Mouse (Mus musculus) adrenal gland (tissue): ENCODE measurements around the gene Adgra3.

Experiments
- intact Hi-C: fragments of 180-260 bp; cut with DNase I; formaldehyde crosslinking; loops from one replicate; pipeline ENCODE4 v1.15.1; 2025
- long read RNA-seq, 2 experiments: library from polyadenylated mRNA; unstranded; transcript quantifications; one replicate each; pipeline ENCODE4 v2.0.0; 2020; ENCODE audit warnings: borderline replicate concordance in 1 of 2; ENCODE audit not compliant: insufficient replicate concordance in 1 of 2

The Adgra3 gene
- long read RNA-seq, experiment 1, full-length matches to known transcripts, result 1 of 4 reads
- long read RNA-seq, experiment 1, partial matches to known transcripts, result 3 of 4 reads
- long read RNA-seq, experiment 1, other reads (novel, unspliced or antisense), result 0 of 4 reads
- long read RNA-seq, experiment 2, full-length matches to known transcripts, result 7 of 12 reads
- long read RNA-seq, experiment 2, partial matches to known transcripts, result 0 of 12 reads
- long read RNA-seq, experiment 2, other reads (novel, unspliced or antisense), result 5 of 12 reads

DNA sequence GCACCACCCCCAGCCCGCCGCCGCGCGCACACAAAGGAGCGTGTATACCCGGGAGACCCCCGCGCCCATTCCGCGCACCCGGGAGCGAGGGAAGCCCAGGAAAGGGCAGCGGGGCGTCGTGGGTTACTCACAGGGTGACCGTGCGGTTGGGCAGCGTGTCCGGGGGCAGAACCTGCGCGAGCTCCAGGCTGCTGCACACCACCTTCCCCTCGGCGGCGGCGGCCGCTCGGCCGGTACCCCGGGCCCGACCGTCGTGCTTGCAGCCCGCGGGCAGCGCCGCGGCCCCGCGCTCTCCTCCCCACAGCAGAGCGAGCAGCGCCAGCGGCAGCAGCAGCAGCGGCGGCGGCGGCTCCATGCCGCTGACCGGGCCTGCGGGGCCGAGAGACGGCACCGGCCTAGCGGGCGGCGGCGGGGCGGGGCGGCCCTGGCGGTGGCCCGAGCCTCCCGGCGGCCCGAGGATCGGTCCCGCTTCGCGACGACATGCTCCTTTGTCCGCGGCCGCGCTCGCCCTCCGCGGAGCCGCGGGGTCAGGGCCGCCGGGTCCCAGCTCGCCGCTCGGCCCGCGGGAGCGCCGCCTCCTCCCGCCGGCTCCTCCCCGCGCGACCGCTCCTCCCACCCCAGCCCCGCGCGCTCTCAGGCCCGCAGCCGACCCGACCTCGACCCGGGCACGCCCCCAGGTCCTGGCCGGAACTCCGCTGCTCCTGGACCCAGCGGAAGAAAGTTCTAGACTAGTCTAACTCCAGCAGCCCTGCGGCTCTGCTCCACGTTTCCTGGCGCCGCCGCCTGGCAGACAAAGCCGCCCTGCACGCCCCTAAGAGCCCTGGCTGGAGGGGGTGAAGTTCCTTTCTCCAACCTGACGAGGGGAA lies at the start of gene Adgra3:
Gene Adgra3, minus strand, starts transcription at position 586 of the 866 bp plus-strand sequence.
- intact Hi-C loops, result loop anchor here (10.0 kb wide), 1 partner anchor 156 kb away; no protein-coding TSS in a partner anchor

DNA sequence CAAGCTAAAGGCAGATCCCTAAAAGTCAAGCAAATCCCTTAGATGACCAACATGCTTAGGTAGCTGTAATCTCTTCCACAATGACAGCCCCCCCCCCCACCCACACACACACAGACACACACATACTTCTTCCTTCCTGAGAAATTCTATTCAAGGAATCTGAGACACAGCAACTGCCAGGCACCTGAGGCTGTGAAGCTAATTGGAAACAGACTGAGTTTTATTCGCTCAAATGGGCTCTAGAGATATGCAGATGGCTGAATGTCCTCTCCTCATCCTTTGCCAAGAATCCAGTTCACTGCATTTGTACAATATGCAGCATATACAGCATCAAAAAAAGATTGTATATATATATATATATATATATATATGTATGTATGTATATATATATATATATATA lies 24.6 kb upstream of the Adgra3 start:
- intact Hi-C loops, result no loop called here

DNA sequence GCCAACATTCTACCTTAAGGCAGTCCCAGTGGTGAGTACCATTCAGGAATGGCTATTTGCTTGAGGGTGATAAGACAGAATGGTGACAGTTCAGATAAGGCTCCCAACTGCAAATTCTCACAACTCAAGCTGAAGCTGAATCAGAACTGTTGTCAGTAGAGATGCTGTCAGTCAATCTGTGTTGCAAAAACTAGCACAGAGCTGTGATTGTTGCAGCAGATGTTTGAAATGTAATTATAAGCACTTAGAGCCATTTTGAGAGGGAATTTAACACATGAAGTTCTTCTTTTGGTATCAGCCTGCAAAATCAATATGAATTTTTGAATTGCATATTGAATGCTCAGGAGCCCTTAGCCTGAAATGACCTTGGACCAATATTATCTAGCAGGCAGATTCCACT lies 15.4 kb upstream of the Adgra3 start:
- intact Hi-C loops, result no loop called here

DNA sequence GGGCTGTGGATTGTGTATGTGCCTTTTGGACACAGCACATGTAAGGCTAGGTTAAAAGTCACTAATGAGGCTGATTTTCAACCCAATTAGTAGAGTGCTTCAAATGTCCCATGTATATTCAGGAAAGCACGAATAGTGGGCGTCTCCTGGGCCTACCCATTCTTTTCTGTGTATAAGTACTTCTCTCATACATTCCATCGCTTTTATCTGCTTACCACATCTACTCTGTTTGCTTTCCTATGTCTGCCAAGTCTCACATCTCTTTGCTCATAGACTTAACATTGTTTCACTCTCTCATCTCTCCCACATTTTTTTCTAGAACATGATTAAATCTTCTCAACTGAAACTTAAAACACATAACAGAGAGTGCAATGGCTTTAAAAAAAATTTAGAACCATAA lies 5.4 kb upstream of the Adgra3 start:
- intact Hi-C loops, result no loop called here

DNA sequence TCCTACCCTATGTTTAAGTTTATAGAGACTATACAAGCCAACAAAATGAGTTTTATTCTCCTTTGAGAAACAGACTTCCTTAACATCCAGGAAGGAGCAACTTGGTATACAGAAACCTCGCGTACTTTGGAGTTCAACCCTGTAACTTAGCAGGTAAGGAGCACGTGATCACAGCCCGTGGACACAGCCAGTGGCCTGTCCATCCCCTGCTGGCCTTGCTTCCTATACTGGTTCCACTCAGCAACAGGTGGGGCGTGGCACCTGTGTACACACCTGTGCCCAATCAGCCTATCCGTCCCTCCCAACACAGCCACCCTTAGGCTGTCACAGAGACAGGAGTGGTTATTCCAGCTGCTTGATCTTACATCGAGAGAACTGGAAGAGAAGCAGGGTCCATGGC lies 780 bp upstream of the Adgra3 start:
- intact Hi-C loops, result loop anchor here (10.0 kb wide), 1 partner anchor 155 kb away; no protein-coding TSS in a partner anchor

DNA sequence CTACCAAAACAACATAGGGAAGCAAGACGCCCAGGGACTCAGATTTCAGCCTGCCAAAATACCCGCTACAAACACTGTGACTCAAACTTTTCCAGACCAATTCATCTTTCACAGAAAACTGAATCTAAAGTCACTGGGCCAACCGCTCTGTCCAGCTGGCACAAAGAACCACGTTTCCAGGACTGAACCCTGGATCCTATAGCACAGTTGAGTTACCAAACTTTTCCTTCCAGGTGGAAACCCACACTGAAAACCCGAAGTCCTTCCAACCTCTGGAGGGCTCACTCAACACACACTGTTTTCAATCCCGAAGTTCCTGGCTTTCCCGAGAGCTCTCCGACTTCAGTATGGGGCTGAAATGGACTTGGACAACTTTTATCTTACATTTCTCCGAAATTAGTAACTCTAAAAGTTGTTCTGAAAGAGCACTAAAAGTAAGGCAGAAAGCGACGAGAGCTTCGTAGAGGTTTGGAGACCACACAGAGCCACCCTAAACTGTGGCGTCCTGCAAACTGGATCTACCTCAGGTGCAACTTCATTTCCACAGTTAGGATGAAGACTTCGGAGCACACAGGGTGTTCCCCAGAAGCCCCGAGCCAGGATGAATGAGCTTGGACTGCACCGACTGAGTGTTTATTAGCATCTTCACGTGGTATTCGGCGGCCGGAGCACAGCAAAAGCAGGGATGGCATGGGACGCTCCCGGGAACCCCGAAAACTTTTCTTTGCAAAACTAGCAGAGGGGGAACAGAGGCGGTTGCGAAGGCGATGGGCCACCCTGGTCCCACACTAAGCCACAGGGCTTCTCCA lies 990 bp downstream of the Adgra3 start:
- intact Hi-C loops, result loop anchor here (10.0 kb wide), 1 partner anchor 157 kb away; no protein-coding TSS in a partner anchor

DNA sequence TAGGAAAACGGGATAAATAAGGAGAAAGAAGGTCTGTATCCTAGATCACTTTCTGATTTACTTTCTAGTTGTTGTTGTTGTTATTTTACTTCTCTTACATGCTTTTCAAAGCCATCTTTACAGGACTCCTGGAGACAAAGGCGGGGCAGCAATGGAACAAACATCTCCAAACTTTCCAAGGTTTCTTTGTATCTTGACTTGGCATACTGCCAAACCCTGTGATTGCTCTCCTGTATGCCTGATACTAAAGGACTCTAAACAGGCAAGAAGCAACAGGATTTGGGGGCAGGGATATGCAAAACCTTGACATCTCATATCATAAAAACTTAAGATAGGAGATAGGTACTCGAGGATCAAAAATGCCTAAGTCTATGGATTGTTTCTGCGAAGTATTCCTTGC lies 6.3 kb downstream of the Adgra3 start:
- intact Hi-C loops, result loop anchor here (10.0 kb wide), 1 partner anchor 162 kb away; no protein-coding TSS in a partner anchor

DNA sequence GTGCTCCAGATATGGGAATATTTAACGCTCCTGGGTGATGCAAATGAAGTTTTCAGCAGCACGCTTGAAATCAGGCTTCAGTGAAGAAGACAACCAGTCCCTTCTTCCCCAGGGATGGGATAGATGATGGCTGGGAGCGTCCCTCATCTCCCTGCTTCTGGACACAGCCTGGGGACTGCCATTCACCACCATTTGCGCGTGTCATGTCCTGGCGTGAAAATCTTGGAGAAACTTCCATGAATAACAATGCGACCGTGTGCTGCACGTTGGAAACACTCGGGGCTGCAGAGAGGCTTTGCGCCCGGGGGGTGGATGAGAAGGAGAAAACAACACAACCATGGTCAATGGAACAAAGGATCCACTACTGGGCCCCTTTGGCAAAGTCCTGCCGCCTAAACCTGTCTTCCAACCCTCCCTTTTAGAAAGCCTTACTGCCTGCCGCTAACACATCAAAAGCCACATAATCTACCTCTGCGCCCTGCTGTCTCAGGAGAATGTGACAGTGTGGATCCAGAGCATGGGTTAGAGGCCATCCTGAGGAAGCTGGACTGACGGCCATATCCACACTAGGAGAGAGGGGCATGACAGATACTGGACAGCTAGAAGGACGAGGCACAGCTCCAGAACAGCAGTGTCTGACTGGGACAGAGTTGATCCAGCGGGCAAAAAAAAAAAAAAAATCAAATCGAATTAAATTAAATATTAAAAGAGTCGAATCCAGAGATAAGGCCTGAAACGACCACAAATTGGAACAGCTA lies 8.0 kb downstream of the Adgra3 start:
- intact Hi-C loops, result loop anchor here (10.0 kb wide), 1 partner anchor 164 kb away; no protein-coding TSS in a partner anchor

DNA sequence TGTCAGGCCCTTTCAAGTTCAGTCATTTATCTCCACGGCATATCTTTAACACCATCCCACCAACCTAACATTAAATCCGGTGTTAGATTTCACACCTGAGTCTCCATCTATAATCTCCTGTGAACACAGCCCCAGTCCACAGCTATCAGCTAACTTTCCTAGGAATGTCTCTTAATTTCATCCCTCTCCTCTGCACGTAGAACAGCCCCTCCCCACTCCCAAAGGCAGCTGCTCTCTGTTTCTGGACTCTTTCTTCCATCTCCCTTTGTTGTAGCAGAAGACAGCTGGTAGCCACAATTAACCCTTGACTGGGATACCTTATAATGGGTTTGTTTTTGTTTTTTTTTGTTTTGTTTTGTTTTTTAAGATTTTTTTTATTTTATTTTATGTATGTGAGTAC lies 8.8 kb downstream of the Adgra3 start:
- intact Hi-C loops, result loop anchor here (10.0 kb wide), 1 partner anchor 165 kb away; no protein-coding TSS in a partner anchor

DNA sequence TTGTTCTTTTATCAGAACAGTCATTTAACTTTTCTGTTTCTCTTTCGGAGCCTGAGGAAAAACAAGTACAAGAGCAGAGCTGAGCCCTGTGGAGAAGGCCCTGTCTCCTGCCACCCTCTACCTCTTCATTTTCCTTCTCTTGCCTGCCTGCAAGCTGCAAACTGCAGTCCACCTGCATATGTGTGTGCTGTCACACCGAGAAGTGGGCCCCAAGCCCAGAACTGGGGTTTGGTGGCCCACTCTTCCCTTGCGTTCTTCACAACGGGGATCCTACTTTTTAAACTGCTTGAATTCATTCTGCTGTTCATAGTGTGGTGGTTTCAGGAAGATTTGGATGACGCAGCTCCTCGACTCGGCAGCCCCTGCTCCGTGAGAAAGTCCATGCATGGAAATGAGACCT lies 9.3 kb downstream of the Adgra3 start:
- intact Hi-C loops, result no loop called here

DNA sequence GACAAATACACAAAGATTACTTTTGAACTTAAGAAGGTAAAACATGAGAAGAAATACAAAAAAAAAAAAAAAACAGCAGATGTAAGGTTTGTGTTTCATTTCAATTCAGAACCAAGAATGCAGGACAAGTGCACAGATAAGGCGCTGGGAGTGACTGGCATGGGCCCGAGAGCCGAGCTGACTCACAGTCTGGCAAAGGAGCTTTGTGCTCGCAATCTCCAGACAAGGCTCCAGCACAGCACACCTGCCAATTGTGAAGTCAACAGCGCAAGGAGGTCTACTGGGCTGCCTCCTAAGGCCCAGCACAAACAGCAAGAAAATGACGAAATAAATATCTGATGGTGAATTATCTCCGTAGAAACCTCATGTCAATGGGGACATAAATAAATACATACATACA lies 9.8 kb downstream of the Adgra3 start:
- intact Hi-C loops, result no loop called here

DNA sequence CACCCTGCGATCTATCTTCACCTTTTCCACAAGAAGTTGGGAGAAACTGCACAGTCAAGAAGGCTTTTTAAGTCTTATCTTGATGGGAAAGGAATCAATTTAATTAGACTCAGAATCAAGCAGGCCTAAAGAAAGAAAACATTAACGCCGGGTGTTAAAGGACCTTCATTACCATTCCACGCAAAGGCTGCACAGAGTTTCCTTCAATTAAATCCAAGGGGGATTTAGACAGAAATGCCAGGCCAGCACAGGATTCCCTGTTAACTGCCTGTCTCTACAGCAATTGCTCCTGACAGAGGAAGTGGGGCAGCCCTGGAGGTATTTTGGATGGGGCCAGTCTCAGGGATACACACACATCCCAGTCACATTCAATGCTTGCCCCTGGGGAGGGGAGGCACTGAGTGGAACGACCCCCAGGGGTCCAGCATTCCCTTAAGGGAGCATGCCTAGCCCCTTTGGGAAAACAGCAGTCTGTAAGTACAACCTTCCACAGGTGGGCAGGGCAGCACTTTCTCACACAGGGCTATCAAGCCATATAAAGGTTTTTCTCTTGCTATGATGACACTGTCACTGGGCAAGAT lies 10.4 kb downstream of the Adgra3 start:
- intact Hi-C loops, result no loop called here

DNA sequence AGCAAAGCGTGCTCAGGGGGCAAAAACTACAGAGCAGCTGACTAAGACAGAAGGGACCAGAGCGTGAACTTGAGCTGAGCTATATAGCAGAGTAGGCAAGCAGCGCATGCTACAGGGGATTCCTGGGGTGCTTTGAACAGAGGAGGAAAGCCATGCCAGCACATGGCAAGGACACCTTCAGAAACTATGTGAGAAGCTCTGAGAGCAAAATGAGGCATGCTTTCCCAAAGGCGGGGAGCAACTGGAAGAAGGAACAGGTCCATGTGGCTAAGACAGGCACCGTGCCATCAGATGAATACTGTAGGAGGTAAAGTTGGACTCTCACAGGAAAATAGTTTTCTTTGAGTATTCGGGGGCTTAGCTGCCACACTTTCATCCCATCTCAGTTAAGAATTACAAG lies 13.6 kb downstream of the Adgra3 start:
- intact Hi-C loops, result no loop called here

DNA sequence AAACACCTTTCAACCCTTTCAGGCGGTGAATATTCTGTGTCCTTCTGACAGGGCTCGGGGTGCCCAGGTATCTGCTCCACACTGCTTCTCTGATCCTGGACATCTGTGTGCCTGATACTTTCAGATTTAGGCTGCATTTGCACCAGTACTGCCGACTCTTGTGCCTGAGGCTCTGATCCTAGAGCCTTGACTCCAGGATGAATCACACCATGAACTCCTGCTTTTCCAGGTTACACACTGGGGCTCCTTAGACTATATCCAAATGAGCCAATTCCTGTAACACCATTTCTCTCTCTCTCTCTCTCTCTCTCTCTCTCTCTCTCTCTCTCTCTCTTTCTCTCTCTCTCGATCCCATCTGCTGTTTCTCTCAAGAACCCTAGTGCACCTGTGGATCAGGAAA lies 15.1 kb downstream of the Adgra3 start:
- intact Hi-C loops, result no loop called here

DNA sequence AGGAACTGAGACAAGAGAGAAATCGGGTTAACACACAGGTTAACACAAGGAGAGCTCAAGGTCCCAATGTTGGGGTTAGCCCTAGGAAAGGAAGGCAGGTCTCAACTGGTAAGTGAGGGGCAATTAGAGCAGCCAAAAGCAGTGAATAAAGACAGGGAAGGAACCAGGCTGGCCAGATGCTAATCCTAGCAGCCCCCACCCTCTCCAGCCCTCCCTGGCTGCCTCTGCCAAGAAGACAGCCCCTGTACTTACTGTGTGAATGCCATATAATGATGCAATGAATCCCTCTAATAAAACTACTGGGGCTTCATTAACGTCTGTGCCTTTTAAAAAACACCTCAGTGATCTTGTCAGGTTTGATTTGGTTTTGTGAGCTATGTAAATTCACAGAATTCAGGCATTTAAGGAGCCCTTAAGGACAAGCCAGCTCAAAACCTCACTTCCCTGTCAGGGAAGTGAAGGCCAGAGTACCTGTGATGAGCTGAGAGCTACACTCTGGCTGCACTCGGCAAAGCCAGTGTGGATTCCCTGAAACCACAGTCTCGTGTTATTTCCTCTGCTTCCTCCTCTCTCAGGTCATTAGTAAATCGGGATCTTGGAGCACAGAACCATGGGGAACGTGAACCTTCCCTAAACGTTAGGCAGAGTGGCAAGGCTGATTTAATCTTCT lies 16.4 kb downstream of the Adgra3 start:
- intact Hi-C loops, result no loop called here

DNA sequence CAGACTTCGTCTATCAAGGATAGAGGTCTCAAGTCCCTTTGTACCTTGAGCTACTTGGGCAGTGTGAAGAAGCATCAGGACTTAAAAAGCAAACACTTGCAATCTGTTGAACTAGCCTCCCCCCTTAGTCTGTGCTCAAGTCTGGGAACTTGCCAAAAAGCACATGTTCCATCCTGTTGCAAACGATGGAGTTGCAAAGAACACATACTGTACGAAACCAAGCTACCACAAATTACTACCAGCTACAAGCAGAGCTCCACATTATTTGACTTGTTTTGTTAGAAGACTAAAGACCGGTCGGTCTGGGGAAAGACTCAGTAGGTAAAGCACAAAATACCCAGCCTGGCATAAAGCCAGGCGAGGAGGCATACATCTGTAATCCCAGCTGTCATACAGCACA lies 19.3 kb downstream of the Adgra3 start:
- intact Hi-C loops, result no loop called here

DNA sequence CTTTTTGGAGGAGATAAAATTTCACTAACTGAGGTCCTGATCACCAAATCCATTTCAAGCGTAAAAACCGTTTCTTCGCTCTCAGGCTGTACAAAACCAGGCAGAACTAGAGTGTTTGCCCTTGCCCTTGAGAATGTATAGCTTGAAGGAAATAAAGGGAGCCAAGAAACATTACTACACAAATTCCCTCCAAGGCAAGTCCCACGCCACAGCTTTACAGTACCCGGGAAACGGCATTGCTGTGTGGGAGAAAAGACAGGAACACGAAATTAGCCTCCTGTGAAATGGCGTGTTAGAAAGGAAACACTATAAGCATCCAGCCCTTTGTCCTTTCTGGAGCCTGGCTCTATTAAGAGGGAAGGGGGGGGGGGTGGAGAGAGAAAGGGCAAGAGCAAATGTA lies 21.1 kb downstream of the Adgra3 start:
- intact Hi-C loops, result no loop called here

DNA sequence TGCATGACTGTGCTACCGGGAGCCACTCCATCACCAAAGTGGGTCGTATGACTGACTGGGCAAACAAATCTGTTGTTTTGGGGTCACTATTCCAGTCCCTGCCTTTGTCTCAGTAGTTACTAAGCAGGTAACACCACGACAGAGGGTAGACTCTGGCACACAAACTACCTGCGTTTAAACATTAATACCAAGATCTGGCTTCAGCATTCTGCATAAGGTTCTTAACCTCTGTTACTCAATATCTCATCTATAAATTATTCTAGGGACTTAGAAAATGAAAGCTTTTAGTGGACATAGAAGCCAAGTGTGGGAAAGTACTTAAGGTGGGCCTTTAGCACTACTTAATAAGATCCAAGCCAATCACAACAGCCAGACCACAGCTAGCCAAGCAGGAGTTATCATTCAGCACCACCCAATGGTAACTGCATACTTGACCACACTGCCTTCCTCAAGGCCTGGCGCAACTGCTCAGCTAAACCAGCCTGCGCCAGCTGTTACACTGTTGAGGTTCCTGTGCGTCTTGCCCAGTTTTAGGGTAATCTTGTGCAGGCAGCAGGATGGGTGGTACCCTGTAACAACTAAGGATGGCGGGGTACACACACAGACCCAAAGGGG lies 23.8 kb downstream of the Adgra3 start:
- intact Hi-C loops, result loop anchor here (5.0 kb wide), 1 partner anchor 58 kb away; no protein-coding TSS in a partner anchor

DNA sequence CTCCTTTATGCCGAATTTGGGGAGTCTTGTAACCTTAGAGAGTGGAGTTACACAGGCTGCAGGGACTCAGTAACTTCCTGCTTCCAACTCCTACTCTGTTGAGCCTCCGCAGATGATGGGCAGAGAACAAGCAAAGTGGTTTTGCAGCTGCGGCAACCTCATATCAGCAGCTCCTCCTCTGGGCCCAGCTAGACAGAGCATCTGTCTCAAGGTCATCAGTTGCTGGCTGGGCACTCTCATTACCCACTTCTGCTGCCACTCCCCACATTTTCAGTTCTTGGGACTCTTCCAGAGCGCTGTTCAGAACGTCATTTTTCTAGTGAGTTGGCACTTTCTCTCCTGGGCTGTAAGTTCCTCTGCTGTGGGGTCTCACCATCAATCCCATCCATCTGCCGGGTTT lies 24.6 kb downstream of the Adgra3 start:
- intact Hi-C loops, result loop anchor here (5.0 kb wide), 1 partner anchor 57 kb away; no protein-coding TSS in a partner anchor
